Mouse (Mus musculus) cerebellum, adult 9-11 months (tissue): ENCODE results near the gene Hps1.

Experiments
- DNase-seq: peaks from one replicate; pipeline ENCODE4 v3.0.0; 2022

Hps1 gene

DNA sequence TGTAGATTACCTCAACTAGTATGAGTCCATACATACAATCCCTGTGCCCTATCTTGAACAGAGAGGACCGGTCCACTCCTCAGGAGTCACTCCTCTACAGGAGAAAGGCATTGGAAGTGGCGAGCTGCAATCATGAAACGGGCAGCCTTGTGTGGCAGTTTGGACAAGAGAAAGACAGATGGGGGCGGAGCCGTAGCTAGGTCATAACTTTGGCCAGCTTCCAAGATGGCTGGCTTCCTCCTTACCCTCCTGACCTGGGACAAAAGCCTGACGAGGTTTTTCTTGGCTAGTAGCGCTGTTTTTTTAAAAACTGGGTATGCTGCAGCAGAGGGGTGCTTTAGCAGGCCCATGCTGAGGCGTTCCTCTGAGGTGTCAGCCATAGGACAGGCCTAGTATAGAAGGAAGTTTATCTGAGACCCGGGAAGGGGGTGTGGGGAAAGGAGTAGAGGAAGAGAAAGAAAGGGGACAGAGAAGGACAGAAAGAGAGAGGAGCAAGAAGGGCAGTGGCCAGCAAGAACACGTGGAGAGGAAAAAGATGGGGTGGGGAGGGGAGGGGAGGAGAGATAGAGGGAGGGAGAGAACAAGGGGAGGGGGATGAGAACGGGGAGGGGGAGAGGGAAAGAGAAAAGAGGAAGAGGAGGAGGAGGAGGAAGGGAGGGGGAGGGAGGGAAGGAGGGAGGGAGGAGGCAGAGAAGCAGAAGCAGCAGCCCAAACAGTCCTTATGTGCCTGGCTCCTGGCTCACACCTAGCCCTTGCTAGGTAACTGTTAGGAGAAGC, 26.4 kb downstream of the Hps1 start:
- DNase-seq = peak; percentile 45

DNA sequence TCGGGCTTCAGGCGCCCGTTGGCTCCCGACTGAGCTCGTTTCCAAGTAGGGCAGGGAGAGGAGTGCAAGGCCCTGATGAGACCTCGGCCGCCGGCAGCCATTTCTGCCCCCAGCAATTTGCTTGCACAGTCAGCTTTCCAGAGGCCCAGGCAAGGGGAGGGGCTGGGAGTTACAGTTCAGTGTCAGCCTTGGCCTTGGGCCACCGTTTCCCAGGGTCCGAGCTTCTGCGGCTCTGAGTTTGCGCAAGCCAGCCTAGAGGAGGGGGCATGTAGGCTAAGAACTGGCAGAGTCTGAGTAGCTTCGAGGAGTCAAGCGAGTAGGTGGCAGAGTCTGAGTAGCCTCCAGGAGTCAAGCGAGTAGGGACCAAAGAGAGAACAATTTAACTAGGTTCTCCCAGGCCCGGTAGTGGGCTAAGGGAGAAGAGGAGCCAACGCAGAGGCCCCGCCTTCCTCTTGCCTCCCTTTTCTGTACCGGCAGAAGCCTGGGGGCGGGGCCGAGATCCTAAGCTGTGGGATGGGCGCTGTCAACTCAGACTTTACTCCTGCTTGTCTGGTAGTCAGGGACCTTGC, 27.3 kb downstream of the Hps1 start, which contains the start of gene Pyroxd2:
Gene Pyroxd2 (minus strand): TSS at position 413 of the 569 bp plus-strand sequence.
- peak; percentile 51 for DNase-seq

- DNase-seq = no peak
Measured at GRCm38 (mm10) chr19:42750196-42750595, 29.6 kb downstream of the Hps1 start.

GRCm38 (mm10) chr19:42746702-42747101, 33.1 kb downstream of the Hps1 start:
- DNase-seq = no peak

DNA sequence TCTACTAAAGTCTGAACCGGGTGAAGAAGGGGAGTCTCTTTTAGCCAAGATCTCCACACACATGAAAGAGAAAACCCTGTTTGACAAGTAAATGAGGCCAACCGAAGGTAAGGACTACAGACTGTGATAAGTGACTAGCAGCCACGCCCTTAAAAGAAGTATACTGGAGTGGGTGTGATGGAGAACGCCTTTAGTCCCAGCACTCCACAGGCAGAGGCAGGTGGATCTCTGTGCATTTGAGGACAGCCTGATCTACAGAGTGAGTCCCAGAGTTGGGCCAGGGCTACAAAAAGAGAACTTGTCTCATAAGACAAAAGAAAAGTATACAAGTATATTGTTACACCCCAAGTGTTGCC, 33.9 kb downstream of the Hps1 start:
- DNase-seq = no peak

GRCm38 (mm10) chr19:42745084-42745868, 34.5 kb downstream of the Hps1 start:
- DNase-seq = no peak

DNA sequence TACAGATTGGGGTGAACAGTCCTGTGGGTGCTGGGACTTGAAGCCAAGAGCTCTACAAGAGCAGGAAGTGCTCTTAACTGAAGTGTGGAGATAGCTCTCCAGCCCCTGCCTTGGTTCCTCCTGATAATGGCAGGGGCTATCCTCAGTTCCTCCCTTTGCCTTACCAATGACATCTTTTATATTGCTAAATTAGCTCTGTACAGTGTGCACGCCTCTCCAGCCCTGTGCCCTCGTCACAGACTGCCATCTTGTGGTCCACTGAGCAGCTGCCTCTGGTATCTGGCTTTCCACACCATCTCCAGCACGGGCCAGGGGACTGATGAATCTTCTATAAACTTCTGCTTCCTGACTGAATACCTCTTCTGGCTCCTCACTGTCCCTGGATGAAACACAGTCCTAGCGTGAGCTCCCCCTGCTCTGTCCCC, 35.6 kb downstream of the Hps1 start:
- no peak for DNase-seq

- no peak for DNase-seq
Measured at GRCm38 (mm10) chr19:42743261-42743660, 36.5 kb downstream of the Hps1 start.

DNA sequence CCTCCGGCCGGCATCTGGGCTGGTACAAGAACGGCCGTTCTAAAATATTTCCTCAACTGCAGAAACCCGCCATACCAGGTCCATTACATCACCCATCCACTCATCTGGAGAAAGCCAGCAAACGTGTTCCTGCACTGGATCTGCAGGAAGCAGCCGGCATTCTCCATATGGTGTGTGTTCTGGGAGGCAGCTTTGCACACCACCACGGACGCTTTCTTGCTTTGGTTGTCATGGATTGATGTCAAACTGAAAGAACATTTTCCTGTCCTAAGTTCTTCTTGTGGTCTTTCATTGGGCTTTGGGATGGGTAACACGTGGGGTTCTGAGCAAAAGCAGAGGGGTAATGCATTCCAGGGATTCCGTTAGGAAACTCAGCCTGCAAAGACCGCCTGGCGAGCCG, 37.9 kb downstream of the Hps1 start:
- DNase-seq = no peak

- DNase-seq = no peak
Measured at GRCm38 (mm10) chr19:42740163-42740899, 39.4 kb downstream of the Hps1 start.

DNA sequence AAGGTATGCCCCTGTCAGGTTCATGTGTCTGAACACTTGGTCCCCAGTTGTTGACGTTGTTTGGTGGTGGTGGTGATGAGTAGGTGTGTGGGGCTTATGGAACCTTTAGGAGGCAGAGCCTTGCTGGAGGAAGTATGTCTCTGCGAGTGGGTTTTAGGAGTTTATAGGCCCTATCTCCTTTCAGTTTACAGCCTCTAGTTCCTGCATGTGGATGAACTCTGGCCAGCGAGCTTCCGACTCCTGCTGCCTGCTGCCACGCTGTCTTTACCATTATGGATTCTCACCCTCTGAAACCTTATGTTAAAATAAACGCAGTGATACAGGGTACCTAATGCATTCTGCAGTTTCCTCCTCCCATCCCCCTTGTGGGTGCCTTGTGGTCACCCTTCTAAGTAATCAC, 40.0 kb downstream of the Hps1 start:
- no peak for DNase-seq

DNA sequence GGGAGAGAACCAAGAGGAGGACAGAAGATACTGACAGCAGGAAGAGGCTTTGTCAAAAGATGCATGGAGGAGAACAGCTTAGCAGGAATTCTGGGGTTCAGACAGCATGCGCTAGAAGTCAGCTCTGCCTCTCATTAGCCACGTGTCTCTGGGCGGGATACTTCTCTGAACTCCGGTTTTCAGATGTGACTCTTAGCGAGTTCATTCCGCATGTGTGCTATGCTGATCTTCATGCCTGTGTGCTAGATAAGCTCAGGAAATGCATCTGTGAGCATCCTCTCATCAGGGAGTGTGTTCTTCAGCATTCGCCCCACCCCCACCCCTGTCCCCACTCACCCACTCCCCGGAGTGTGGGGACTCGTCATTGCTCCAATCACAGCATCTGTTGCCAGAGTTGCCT, 42.0 kb downstream of the Hps1 start:
- DNase-seq = no peak

DNA sequence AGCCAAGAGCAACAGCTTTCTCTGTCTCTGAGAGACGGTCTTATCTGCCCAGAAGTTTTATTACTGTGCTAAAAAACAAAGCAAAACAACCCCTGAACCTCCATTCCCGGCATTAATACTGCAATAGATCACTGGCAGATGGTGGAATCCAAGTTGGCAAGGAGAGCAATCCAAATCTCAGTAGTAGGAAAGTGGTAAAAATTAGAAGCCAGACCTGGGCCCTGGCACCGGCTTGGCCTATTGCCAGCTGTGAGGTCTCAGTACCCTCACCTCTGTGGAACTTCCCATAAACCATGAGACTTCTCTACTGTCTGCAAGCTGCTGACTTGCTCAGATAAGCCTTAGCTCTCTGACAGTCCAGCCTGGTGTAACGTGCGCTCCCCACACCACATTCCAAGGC, 44.8 kb downstream of the Hps1 start:
- DNase-seq = no peak

GRCm38 (mm10) chr19:42727424-42727823, 52.4 kb downstream of the Hps1 start:
- peak; percentile 47 for DNase-seq

DNA sequence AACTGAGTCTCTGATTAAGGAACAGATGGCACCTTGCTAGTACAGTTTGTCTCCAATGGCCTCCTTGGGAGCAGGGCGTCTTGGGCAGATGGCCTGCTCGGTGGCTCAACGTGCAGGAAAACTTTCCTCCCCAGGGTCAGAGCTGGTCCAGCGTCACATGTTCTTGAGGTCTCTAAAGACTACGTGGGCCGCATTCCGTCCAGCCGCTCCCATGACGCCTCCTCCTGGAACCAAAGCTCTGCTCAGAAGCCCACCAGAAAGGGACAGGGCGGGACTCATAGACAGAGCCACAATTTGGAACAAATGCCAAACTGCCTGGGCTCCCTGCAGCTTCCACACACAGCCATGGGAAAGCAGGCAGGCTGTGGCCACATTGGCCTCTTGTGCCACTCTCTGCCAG, 53.0 kb downstream of the Hps1 start:
- peak; percentile 82 for DNase-seq

DNA sequence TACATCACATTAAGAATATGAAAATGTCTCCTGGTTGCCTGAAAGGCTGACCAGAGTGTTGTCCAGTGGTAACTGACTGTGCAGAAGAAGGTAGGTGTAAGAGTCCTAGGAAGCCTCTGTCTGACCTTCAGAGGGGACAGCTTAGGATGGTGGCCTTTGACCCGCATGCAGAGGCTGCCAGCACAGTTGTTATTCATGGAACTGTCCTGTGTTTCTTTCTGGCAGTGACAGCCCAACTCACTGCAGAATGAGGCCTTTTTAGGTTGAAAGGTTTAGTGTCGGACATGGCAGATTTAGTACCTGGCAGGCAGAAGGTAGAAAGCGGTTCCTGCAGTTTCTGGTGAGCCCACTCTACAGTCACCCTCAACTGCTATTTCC, 53.8 kb downstream of the Hps1 start:
- DNase-seq = no peak

GRCm38 (mm10) chr19:42725056-42725972, 54.5 kb downstream of the Hps1 start:
- DNase-seq = no peak

- DNase-seq = no peak
Measured at GRCm38 (mm10) chr19:42723302-42723701, 56.5 kb downstream of the Hps1 start.

DNA sequence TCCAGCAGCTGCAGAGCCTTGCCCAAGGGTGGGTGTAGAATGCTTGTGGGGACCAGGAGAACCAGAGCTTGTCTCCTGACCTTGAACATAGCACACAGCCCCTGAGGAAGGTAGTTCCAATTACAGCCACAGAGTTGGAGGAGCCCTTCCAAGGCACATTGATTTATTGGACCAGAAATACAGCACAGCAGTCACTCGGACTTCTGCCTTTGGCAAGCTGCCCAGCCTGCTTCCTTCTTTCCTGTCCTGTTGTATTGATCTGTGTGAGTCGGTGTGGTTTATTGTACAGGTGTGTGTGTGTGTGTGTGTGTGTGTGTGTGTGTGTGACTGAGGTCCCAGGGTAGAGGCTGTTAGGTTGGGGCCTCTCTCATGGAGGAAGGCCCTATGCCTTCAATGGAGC, 57.3 kb downstream of the Hps1 start:
- DNase-seq = no peak

GRCm38 (mm10) chr19:42718101-42718500, 61.7 kb downstream of the Hps1 start:
- no peak for DNase-seq

GRCm38 (mm10) chr19:42717668-42718067, 62.1 kb downstream of the Hps1 start:
- DNase-seq = no peak

GRCm38 (mm10) chr19:42716507-42716906, 63.3 kb downstream of the Hps1 start:
- DNase-seq = no peak
